Mouse (Mus musculus): Measurements from ENCODE around the gene Fto.

DNA sequence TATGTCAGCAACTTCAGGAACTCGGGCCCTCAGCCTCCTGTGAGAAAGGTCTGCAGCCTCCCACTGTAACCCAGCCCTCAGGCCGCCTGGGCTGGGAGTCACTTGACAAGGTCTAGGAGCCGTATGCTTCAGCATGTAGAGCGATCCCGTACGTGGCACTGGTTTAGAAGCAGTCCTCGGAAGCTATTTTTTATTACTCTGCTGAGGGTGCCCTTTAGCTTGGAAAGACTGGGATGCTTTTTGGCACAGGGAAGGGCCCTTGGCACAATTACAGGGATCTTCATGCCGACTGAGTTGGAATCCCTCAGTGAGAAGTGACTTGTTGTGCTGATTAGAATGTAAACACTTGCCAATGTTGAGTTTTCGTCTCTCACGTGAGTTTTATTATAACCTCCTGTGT, 191.6 kb downstream of the Fto start:
- no peak for TF ChIP-seq CTCF (conservative IDR thresholded peaks at IDR 0.05; ENCODE audit: low read length)
- TF ChIP-seq POU5F1 (IDR thresholded peaks at IDR 0.05; ENCODE audit: borderline replicate concordance, low read length), result no peak
- TF ChIP-seq NANOG (IDR thresholded peaks at IDR 0.05; ENCODE audit: borderline replicate concordance, low read length), result no peak
